Mouse (Mus musculus): Measurements from ENCODE around the gene Atg4b. TPM values are rescaled to one million over a fixed set of nuclear protein-coding genes. Genes with fewer than 3 reads are reported as not detected.
A peak's percentile ranks its signal among the peaks of the same experiment; 100 is the strongest.

Gene Atg4b
- polyA plus RNA-seq, 1 experiment from 2014 or later = 81.2 TPM

GRCm38 (mm10) chr1:93735859-93736258 lies 15.4 kb upstream of the Atg4b start:
- Histone ChIP-seq H3K9ac (no peak overlapping the region), H3K27me3 (replicated peaks) (no peaks in the 10 kb centered on the region), H3K9me3 (no peaks in the 10 kb centered on the region), H3K4me3 (replicated peaks) (no peak overlapping the region), H3K36me3 (no peaks in the 10 kb centered on the region), H3K4me2 (no peak overlapping the region), H3K27ac (no peak overlapping the region), H3K4me1 (0 out of 2 replicates have a peak, but pooled peaks cover 3% of the 10 kb centered on the region)
- 84% methylated on average over 3 of the region's 3 CpGs for WGBS
- ATAC-seq (ENCODE audit: insufficient read depth, low FRiP score, low read depth) = no peak

- WGBS = 91% methylated on average over 5 of the region's 5 CpGs
- Histone ChIP-seq H3K36me3 (no peaks in the 10 kb centered on the region), H3K9me3 (no peaks in the 10 kb centered on the region), H3K9ac (no peak overlapping the region), H3K4me3 (replicated peaks) (no peak overlapping the region), H3K4me1 (no peaks in the 10 kb centered on the region), H3K27ac (no peak overlapping the region), H3K4me2 (no peak overlapping the region), H3K27me3 (replicated peaks) (no peaks in the 10 kb centered on the region)
- no peak for ATAC-seq (ENCODE audit: insufficient read depth, low FRiP score, low read depth)
These were observed 13.6 kb upstream of the Atg4b start for GRCm38 (mm10) chr1:93737711-93738110.

- Histone ChIP-seq H3K36me3 (no peaks in the 10 kb centered on the region), H3K27me3 (replicated peaks) (no peaks in the 10 kb centered on the region), H3K27ac (no peak overlapping the region), H3K9me3 (no peaks in the 10 kb centered on the region), H3K9ac (no peak overlapping the region), H3K4me1 (no peaks in the 10 kb centered on the region), H3K4me3 (replicated peaks) (no peak overlapping the region), H3K4me2 (no peak overlapping the region)
- WGBS = 89% methylated on average over 2 of the region's 2 CpGs
- ATAC-seq (ENCODE audit: insufficient read depth, low FRiP score, low read depth) = no peak
These were observed 10.6 kb upstream of the Atg4b start for GRCm38 (mm10) chr1:93740671-93741070.

- ATAC-seq (ENCODE audit: insufficient read depth, low FRiP score, low read depth) = no peak
- no peak overlapping the region for H3K4me2 ChIP-seq
- no peaks in the 10 kb centered on the region for H3K27me3 ChIP-seq (replicated peaks)
- H3K4me1 ChIP-seq = no peaks in the 10 kb centered on the region
- no peak overlapping the region for H3K27ac ChIP-seq
- H3K4me3 ChIP-seq (replicated peaks) = no peak overlapping the region
- WGBS = 61% methylated on average over 4 of the region's 4 CpGs
- H3K9me3 ChIP-seq = no peaks in the 10 kb centered on the region
- no peaks in the 10 kb centered on the region for H3K36me3 ChIP-seq
- no peak overlapping the region for H3K9ac ChIP-seq
These were observed 9.3 kb upstream of the Atg4b start for GRCm38 (mm10) chr1:93741987-93742386.

- ATAC-seq (ENCODE audit: insufficient read depth, low FRiP score, low read depth) = no peak
- Histone ChIP-seq H3K4me1 (no peaks in the 10 kb centered on the region), H3K4me3 (replicated peaks) (no peak overlapping the region), H3K36me3 (no peaks in the 10 kb centered on the region), H3K27ac (no peak overlapping the region), H3K9ac (no peak overlapping the region), H3K9me3 (no peaks in the 10 kb centered on the region), H3K4me2 (no peak overlapping the region), H3K27me3 (replicated peaks) (no peaks in the 10 kb centered on the region)
These were observed 8.4 kb upstream of the Atg4b start for GRCm38 (mm10) chr1:93742910-93743309.

GRCm38 (mm10) chr1:93746179-93746578 lies 5.1 kb upstream of the Atg4b start:
- H3K4me2 ChIP-seq = no peak overlapping the region
- no peaks in the 10 kb centered on the region for H3K27me3 ChIP-seq (replicated peaks)
- peaks cover 15% of the 10 kb centered on the region for H3K36me3 ChIP-seq
- H3K4me1 ChIP-seq = no peaks in the 10 kb centered on the region
- no peak overlapping the region for H3K4me3 ChIP-seq (replicated peaks)
- ATAC-seq (ENCODE audit: insufficient read depth, low FRiP score, low read depth) = no peak
- H3K27ac ChIP-seq = no peak overlapping the region
- H3K9ac ChIP-seq = no peak overlapping the region
- no peaks in the 10 kb centered on the region for H3K9me3 ChIP-seq
- 85% methylated on average over 5 of the region's 5 CpGs for WGBS

GRCm38 (mm10) chr1:93748539-93748938 lies 2.8 kb upstream of the Atg4b start:
- no peak overlapping the region for H3K4me3 ChIP-seq (replicated peaks)
- ATAC-seq (ENCODE audit: insufficient read depth, low FRiP score, low read depth) = no peak
- no peak overlapping the region for H3K4me2 ChIP-seq
- no peak overlapping the region for H3K9ac ChIP-seq
- no peak overlapping the region for H3K27ac ChIP-seq
- no peaks in the 10 kb centered on the region for H3K27me3 ChIP-seq (replicated peaks)
- peaks cover 15% of the 10 kb centered on the region for H3K36me3 ChIP-seq
- WGBS = 88% methylated on average over 1 of the region's 1 CpGs
- H3K9me3 ChIP-seq = no peaks in the 10 kb centered on the region
- no peaks in the 10 kb centered on the region; the same call in 1 of the 2 replicates for H3K4me1 ChIP-seq

GRCm38 (mm10) chr1:93753911-93754572 lies 2.7 kb downstream of the Atg4b start:
- peak overlapping the region; percentile 88 for H3K4me2 ChIP-seq
- peaks cover 4% of the 10 kb centered on the region for H3K4me1 ChIP-seq
- peaks cover 15% of the 10 kb centered on the region for H3K36me3 ChIP-seq
- WGBS = under 1% methylated on average over 59 of the region's 59 CpGs
- peak overlapping the region; percentile 87 for H3K27ac ChIP-seq
- no peaks in the 10 kb centered on the region for H3K27me3 ChIP-seq (replicated peaks)
- no peaks in the 10 kb centered on the region for H3K9me3 ChIP-seq
- peak; percentile 63 for ATAC-seq (ENCODE audit: insufficient read depth, low FRiP score, low read depth)
- H3K9ac ChIP-seq = peak overlapping the region; percentile 97
- H3K4me3 ChIP-seq (replicated peaks) = peak overlapping the region; percentile 99

GRCm38 (mm10) chr1:93754573-93755290 lies 3.4 kb downstream of the Atg4b start, which contains the start of gene Thap4:
Thap4 (minus strand) TSS chr1:93754864.
- Histone ChIP-seq H3K9ac (peak within 1 kb of the TSS; percentile 97), H3K4me2 (peak within 1 kb of the TSS; percentile 88), H3K4me1 (peaks cover 4% of the 10 kb centered on the region), H3K27ac (peak within 1 kb of the TSS; percentile 87), H3K4me3 (replicated peaks) (peak within 1 kb of the TSS; percentile 99), H3K27me3 (replicated peaks) (no peaks in the 10 kb centered on the region), H3K36me3 (peaks cover 8% of the 10 kb centered on the region), H3K9me3 (no peaks in the 10 kb centered on the region)
- under 1% methylated on average over 103 of the region's 121 CpGs for WGBS
- ATAC-seq (ENCODE audit: insufficient read depth, low FRiP score, low read depth) = peak; percentile 90

GRCm38 (mm10) chr1:93755291-93755610 lies 4.0 kb downstream of the Atg4b start:
- Histone ChIP-seq H3K36me3 (peaks cover 2% of the 10 kb centered on the region), H3K4me1 (peaks cover 4% of the 10 kb centered on the region), H3K27me3 (replicated peaks) (no peaks in the 10 kb centered on the region), H3K27ac (peak overlapping the region; percentile 87), H3K4me2 (peak overlapping the region; percentile 88), H3K9ac (peak overlapping the region; percentile 97), H3K9me3 (no peaks in the 10 kb centered on the region), H3K4me3 (replicated peaks) (peak overlapping the region; percentile 99)
- peak; percentile 0; the same call in 1 of the 2 replicates for ATAC-seq (ENCODE audit: insufficient read depth, low FRiP score, low read depth)
- under 1% methylated on average over 13 of the region's 13 CpGs for WGBS

GRCm38 (mm10) chr1:93755618-93756017 lies 4.3 kb downstream of the Atg4b start:
- Histone ChIP-seq H3K4me3 (replicated peaks) (peak overlapping the region; percentile 99), H3K4me2 (peak overlapping the region; percentile 88), H3K4me1 (peaks cover 4% of the 10 kb centered on the region), H3K27ac (no peak overlapping the region), H3K27me3 (replicated peaks) (no peaks in the 10 kb centered on the region), H3K9me3 (no peaks in the 10 kb centered on the region), H3K9ac (peak overlapping the region; percentile 97; the same call in 1 of the 2 replicates), H3K36me3 (no peaks in the 10 kb centered on the region)
- no peak for ATAC-seq (ENCODE audit: insufficient read depth, low FRiP score, low read depth)
- WGBS = 19% methylated on average over 7 of the region's 7 CpGs

GRCm38 (mm10) chr1:93756154-93756553 lies 4.9 kb downstream of the Atg4b start:
- H3K27me3 ChIP-seq (replicated peaks) = no peaks in the 10 kb centered on the region
- no peaks in the 10 kb centered on the region for H3K36me3 ChIP-seq
- H3K9me3 ChIP-seq = no peaks in the 10 kb centered on the region
- ATAC-seq (ENCODE audit: insufficient read depth, low FRiP score, low read depth) = no peak
- H3K9ac ChIP-seq = no peak overlapping the region
- H3K4me3 ChIP-seq (replicated peaks) = peak overlapping the region; percentile 99; the same call in 1 of the 2 replicates
- H3K4me2 ChIP-seq = peak overlapping the region; percentile 88; the same call in 1 of the 2 replicates
- no peak overlapping the region for H3K27ac ChIP-seq
- peaks cover 4% of the 10 kb centered on the region for H3K4me1 ChIP-seq
